In genomic region chr19:41384406-41384851, GRCm38 (mm10) we compare ENCODE assay signal across 8 mouse cellular contexts. TPM values are rescaled to one million over a fixed set of nuclear protein-coding genes. Genes with fewer than 3 reads are reported as not detected.
DNase-seq lines count a peak whose midpoint lies in the region; ATAC-seq and TF ChIP-seq lines count a peak whose summit lies in the region.

No protein-coding gene starts in this region.

- TF ChIP-seq CTCF in gastrocnemius, adult 2 months (IDR thresholded peaks at IDR 0.05): peak; percentile 37
- peak; percentile 39; the same call in 1 of the 2 replicates for TF ChIP-seq CTCF in liver, adult 2 months (IDR thresholded peaks at IDR 0.05; ENCODE audit: low read depth, low read length)

- H3K4me1 ChIP-seq in heart, embryonic 12.5 days (replicated peaks): peaks cover 22% of the 10 kb centered on the region
- H3K4me1 ChIP-seq in liver, adult 2 months (ENCODE audit: control insufficient read depth, insufficient read depth, low read length): peaks cover 52% of the 10 kb centered on the region
- peaks cover 11% of the 10 kb centered on the region for H3K4me1 ChIP-seq in neural tube, embryonic 12.5 days

- TF ChIP-seq POLR2A in liver, adult 2 months (IDR thresholded peaks at IDR 0.05; ENCODE audit: extremely low read depth, insufficient read depth, low read length): no peak

- no peaks in the 10 kb centered on the region for H3K9me3 ChIP-seq in heart, embryonic 12.5 days (replicated peaks)
- no peaks in the 10 kb centered on the region for H3K9me3 ChIP-seq in neural tube, embryonic 12.5 days

- H3K4me2 ChIP-seq in heart, embryonic 12.5 days: peak overlapping the region; percentile 100
- peak overlapping the region; percentile 97 for H3K4me2 ChIP-seq in neural tube, embryonic 12.5 days (replicated peaks)

- H3K9ac ChIP-seq in heart, embryonic 12.5 days: peak overlapping the region; percentile 68
- peak overlapping the region; percentile 91 for H3K9ac ChIP-seq in liver, adult 2 months (ENCODE audit: low read depth, low read length)
- H3K9ac ChIP-seq in neural tube, embryonic 12.5 days: peak overlapping the region; percentile 55; the same call in 1 of the 2 replicates

- 9% methylated on average over 12 of the region's 12 CpGs for WGBS in heart, embryonic 12.5 days
- WGBS in liver, adult 2 months: 5% methylated on average over 12 of the region's 12 CpGs
- 13% methylated on average over 12 of the region's 12 CpGs for WGBS in neural tube, embryonic 12.5 days

- intact Hi-C loops in gastrocnemius, adult 2 months (cut with DNase I): no loop called here
- intact Hi-C loops in gastrocnemius, postnatal 36 days (cut with DNase I): no loop called here

- no peak for DNase-seq in gastrocnemius, adult 2 months
- no peak for DNase-seq in gastrocnemius, postnatal 36 days
- peak; percentile 42 for DNase-seq in liver, adult 2 months (ENCODE audit: extremely low read depth, low read depth, low spot score)
- no peak for DNase-seq in adipocyte (ENCODE audit: low spot score)
- no peak for DNase-seq in right cerebral cortex, postnatal 10 days (ENCODE audit: low spot score in 2 of 2)

- peaks cover 22% of the 10 kb centered on the region for H3K79me2 ChIP-seq in liver, adult 2 months (ENCODE audit: control insufficient read depth, insufficient read depth, low read length)

- peak overlapping the region; percentile 68 for H3K4me3 ChIP-seq in gastrocnemius, adult 2 months
- peak overlapping the region; percentile 60 for H3K4me3 ChIP-seq in heart, embryonic 12.5 days
- H3K4me3 ChIP-seq in liver, adult 2 months (ENCODE audit: insufficient read depth, low read depth, low read length): peak overlapping the region; percentile 89
- H3K4me3 ChIP-seq in neural tube, embryonic 12.5 days: peak overlapping the region; percentile 45

- peaks cover 11% of the 10 kb centered on the region; the same call in 1 of the 2 replicates for H3K27me3 ChIP-seq in heart, embryonic 12.5 days (replicated peaks)
- H3K27me3 ChIP-seq in liver, adult 2 months (ENCODE audit: control insufficient read depth, insufficient read depth, low read length): no peaks in the 10 kb centered on the region
- peaks cover 14% of the 10 kb centered on the region for H3K27me3 ChIP-seq in neural tube, embryonic 12.5 days (replicated peaks)

- peak; percentile 40 for ATAC-seq in activated CD4-positive, CD25-positive, alpha-beta regulatory T cell, adult 4 months
- ATAC-seq in heart, embryonic 12.5 days (ENCODE audit: insufficient number of reproducible peaks, low FRiP score): no peak
- ATAC-seq in neural tube, embryonic 12.5 days (ENCODE audit: low FRiP score, low read depth): no peak

- no peaks in the 10 kb centered on the region for H3K36me3 ChIP-seq in heart, embryonic 12.5 days
- no peaks in the 10 kb centered on the region for H3K36me3 ChIP-seq in liver, adult 2 months (ENCODE audit: control insufficient read depth, insufficient read depth, low read length)
- no peaks in the 10 kb centered on the region for H3K36me3 ChIP-seq in neural tube, embryonic 12.5 days

- H3K27ac ChIP-seq in gastrocnemius, adult 2 months: peak overlapping the region; percentile 49; the same call in 1 of the 2 replicates
- no peak overlapping the region for H3K27ac ChIP-seq in heart, embryonic 12.5 days (ENCODE audit: poor library complexity, severe bottlenecking)
- H3K27ac ChIP-seq in liver, adult 2 months (replicated peaks; ENCODE audit: insufficient read depth, low read depth, low read length): peak overlapping the region; percentile 96
- H3K27ac ChIP-seq in neural tube, embryonic 12.5 days: no peak overlapping the region

RNA-seq across cellular contexts. Expression of gene Pik3ap1, which starts 0.5 kb away (rescaled TPM):
- total RNA-seq in gastrocnemius, adult 2 months (2021): under 1 TPM; 0.25 to 0.43 TPM
- under 1 TPM; 0.61 to 0.69 TPM for total RNA-seq in gastrocnemius, postnatal 36 days (2021)
- polyA plus RNA-seq in activated CD4-positive, CD25-positive, alpha-beta regulatory T cell, adult 4 months (2017; shearing (Covaris generic)): 1 to 10 TPM; 1.6 to 2.7 TPM
- 1.3 and 1.4 TPM in 2 replicates for polyA plus RNA-seq in heart, embryonic 12.5 days (2016; fragmentation: Nextera tagmentation; extraction: Ambion mirVana)
- total RNA-seq in liver, adult 2 months (2014; rRNA removed): 21.7 and 34.8 TPM in 2 replicates
- 25.4 and 31.9 TPM in 2 replicates for polyA plus RNA-seq in liver, adult 2 months (2012; rRNA removed)
- polyA plus RNA-seq in neural tube, embryonic 12.5 days (2016; fragmentation: Nextera tagmentation; extraction: Ambion mirVana): 1.7 and 2.2 TPM in 2 replicates

Comparison
In these comparisons a context has a peak if more than half of its experiments do, and no peak if none do; other contexts are left out.
1. H3K27ac ChIP-seq: peak in gastrocnemius, adult 2 months (single experiment) and liver, adult 2 months (single experiment); none in heart, embryonic 12.5 days (single experiment) and neural tube, embryonic 12.5 days (single experiment).
2. Peak in every context shown above with its lines, with median percentiles within 50 percentile points of each other: H3K4me3 ChIP-seq and H3K9ac ChIP-seq.